Mouse (Mus musculus) heart, embryonic 12.5 days (tissue): ENCODE results near the gene Reep6. TPM values are rescaled to one million over a fixed set of nuclear protein-coding genes. Genes with fewer than 3 reads are reported as not detected.

Experiments
- ATAC-seq: fragments of 200-750 bp; cut with Nextera tagmentation; 2 replicates; pipeline ENCODE4 v1.8.0; 2017; ENCODE audit warnings: moderate TSS enrichment, moderate library complexity; ENCODE audit not compliant: insufficient number of reproducible peaks, low FRiP score
- H3K27ac ChIP-seq: fragments of 300-500 bp; sonication (generic); 2 replicates; pipeline ENCODE4 v1.5.1; 2016; ENCODE audit warnings: mild to moderate bottlenecking, moderate library complexity; ENCODE audit not compliant: poor library complexity, severe bottlenecking
- H3K27me3 ChIP-seq: fragments of 300-500 bp; sonication (generic); replicated peaks from 2 replicates; pipeline ENCODE4 v1.6.1; 2016; ENCODE audit warnings: mild to moderate bottlenecking, moderate library complexity
- H3K36me3 ChIP-seq: fragments of 300-500 bp; sonication (generic); 2 replicates; pipeline ENCODE4 v1.6.1; 2016; ENCODE audit warnings: mild to moderate bottlenecking, moderate library complexity
- H3K4me1 ChIP-seq: fragments of 300-500 bp; sonication (generic); replicated peaks from 2 replicates; pipeline ENCODE4 v1.6.1; 2016; ENCODE audit warnings: mild to moderate bottlenecking
- H3K4me2 ChIP-seq: fragments of 300-500 bp; sonication (generic); 2 replicates; pipeline ENCODE4 v1.6.1; 2016; ENCODE audit warnings: mild to moderate bottlenecking, moderate library complexity
- H3K4me3 ChIP-seq: fragments of 300-500 bp; sonication (generic); 2 replicates; pipeline ENCODE4 v1.5.1; 2016; ENCODE audit warnings: mild to moderate bottlenecking
- H3K9ac ChIP-seq: fragments of 300-500 bp; sonication (generic); 2 replicates; pipeline ENCODE4 v1.6.1; 2016; ENCODE audit warnings: mild to moderate bottlenecking, moderate library complexity
- H3K9me3 ChIP-seq: fragments of 300-500 bp; sonication (generic); replicated peaks from 2 replicates; pipeline ENCODE4 v1.6.1; 2016; ENCODE audit warnings: mild to moderate bottlenecking, moderate library complexity
- WGBS: fragments of 180-500 bp; shearing (Covaris S2); methylation state at CpG from one replicate; pipeline ENCODE4 v1.1.7; 2016; 5-methylcytosine and 5-hydroxymethylcytosine counted together
- polyA plus RNA-seq: library from polyadenylated mRNA; unstranded; fragments of >200 nt; fragmentation: Nextera tagmentation; extraction: Ambion mirVana; gene quantifications from 2 replicates; pipeline ENCODE4 v1.2.1, GENCODE M21; 2016

The Reep6 gene
- polyA plus RNA-seq, 1 experiment from 2014 or later = 3.7 TPM

DNA sequence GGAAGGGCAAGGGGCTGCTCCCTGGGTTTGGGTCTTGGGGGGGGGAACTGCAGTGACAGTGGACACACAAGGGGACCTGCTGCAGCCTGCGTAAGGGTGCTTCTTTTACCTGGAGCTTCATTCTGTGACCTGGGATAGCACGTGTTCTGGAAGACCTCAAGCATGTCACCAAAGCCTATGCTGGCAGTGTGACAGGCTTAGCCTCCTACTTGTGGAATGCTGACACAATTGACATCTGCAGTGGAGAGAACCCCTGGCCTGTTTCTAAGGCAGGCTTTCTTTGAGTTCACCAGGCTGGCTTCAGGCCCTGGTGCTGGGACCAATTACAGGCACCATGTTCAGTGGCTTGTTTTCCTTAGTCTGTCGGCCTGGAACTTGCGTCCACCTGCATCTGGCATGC is 35.4 kb upstream of the Reep6 start:
- 67% methylated on average over 4 of the region's 4 CpGs for WGBS

DNA sequence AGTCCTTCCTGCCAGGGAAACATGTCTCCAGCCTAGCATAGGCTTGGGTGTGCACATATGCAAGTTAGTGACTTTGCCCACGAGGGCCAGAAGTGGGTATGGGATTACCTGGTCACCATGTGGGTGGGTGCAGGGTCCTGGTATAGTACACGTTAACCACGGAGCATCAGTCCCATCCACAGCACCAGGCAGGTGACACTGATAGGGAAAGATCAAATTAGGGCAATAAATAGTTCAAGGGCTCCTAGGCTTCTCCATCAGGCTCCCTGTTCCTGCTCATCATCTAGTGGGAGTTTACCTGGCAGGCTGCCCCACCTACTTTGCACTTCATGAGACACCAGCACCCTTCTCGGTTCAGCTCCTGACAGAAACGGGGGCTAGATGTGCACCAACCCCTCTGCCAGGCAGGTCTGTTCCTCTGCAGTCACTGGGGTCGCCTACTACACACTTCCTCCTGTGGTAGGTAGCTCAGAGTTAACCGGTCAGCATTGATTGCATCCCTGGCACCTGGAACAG is 34.9 kb upstream of the Reep6 start:
- peaks cover 34% of the 10 kb centered on the region for H3K4me1 ChIP-seq
- no peak overlapping the region for H3K4me3 ChIP-seq
- WGBS = 39% methylated on average over 7 of the region's 7 CpGs
- 0 out of 2 replicates have a peak overlapping the region, but pooled peaks have one; percentile 92 for H3K9ac ChIP-seq
- no peak overlapping the region for H3K27ac ChIP-seq
- peaks cover 21% of the 10 kb centered on the region for H3K36me3 ChIP-seq
- peaks cover 36% of the 10 kb centered on the region for H3K27me3 ChIP-seq
- peak overlapping the region; percentile 83; the same call in 1 of the 2 replicates for H3K4me2 ChIP-seq
- no peak for ATAC-seq
- H3K9me3 ChIP-seq = no peaks in the 10 kb centered on the region

More for the DNA sequence above, 35.4 kb upstream of the Reep6 start:
- peaks cover 34% of the 10 kb centered on the region for H3K4me1 ChIP-seq
- H3K27ac ChIP-seq = no peak overlapping the region
- peaks cover 21% of the 10 kb centered on the region for H3K36me3 ChIP-seq
- H3K4me3 ChIP-seq = peak overlapping the region; percentile 80; the same call in 1 of the 2 replicates
- H3K4me2 ChIP-seq = peak overlapping the region; percentile 6; the same call in 1 of the 2 replicates
- peak overlapping the region; percentile 92; the same call in 1 of the 2 replicates for H3K9ac ChIP-seq
- ATAC-seq = no peak
- H3K9me3 ChIP-seq = no peaks in the 10 kb centered on the region
- peaks cover 30% of the 10 kb centered on the region for H3K27me3 ChIP-seq

DNA sequence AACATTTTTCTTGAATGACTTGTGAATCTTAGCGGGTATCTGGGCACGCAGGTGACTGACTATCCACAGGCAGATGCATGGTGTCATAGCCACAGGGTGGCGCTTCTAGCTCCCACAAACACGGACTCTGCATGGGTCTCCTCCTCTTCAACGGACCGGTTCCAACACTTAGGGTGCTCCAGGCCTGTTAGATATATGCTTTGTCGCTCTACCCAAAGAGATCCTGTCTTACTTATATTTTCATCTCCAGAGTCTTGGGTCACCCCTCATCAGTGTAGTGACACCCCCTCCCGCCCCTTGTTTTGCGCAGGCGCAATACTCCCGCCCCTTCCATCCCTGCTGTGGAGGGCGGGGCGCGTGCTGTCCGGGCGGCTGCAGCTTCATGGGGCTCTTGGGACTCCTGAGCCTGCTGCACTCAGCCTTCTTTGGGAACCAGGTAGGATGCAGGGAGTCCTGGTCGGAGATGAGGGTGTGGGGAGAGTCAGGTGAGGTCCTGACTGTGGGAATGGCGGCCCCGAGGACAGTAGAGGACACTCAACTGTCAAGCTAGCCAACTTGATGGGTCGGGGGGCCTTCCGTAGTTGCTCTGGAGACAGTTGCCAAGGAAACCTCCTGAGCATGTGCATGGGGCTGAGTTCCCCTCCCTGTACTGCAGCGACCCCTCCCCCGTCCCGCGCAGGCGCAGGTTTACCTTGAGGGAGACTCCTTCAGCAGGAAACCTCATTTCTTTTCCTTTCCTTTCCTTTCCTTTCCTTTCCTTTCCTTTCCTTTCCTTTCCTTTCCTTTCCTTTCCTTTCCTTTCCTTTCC is 33.9 kb upstream of the Reep6 start, which contains the start of gene Apc2:
TSS of gene Apc2 (plus strand) at position 360 of the 808 bp plus-strand sequence.
- Histone ChIP-seq H3K4me2 (peak within 1 kb of the TSS; percentile 83), H3K36me3 (peaks cover 21% of the 10 kb centered on the region), H3K4me3 (peak within 1 kb of the TSS; percentile 48), H3K27ac (no peak within 1 kb of the TSS), H3K4me1 (peaks cover 34% of the 10 kb centered on the region), H3K9ac (peak within 1 kb of the TSS; percentile 74), H3K9me3 (no peaks in the 10 kb centered on the region), H3K27me3 (peaks cover 46% of the 10 kb centered on the region)
- 1% methylated on average over 26 of the region's 26 CpGs for WGBS
- peak; percentile 43; the same call in 1 of the 2 replicates for ATAC-seq

DNA sequence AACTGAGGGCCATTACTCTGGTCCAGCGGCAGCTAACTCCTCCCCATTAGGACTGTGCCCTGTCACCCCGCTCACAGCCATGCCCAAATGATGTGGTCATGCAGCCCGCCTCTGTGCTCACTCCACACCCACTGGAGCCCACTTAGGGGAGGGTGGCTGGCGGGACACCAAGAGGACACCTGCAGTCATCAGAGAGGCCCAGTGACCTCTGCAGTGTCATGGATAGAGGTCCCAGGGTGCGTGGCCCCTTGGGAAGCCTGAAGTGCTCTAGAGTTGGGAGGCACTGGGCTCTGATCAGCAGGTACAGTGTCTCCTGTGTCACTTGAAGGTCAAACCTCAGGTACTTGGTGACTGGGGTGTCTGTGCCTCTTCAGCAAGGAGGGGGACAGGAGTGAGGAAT is 32.9 kb upstream of the Reep6 start:
- peaks cover 21% of the 10 kb centered on the region for H3K36me3 ChIP-seq
- H3K27ac ChIP-seq = no peak overlapping the region
- peaks cover 56% of the 10 kb centered on the region for H3K27me3 ChIP-seq
- H3K9me3 ChIP-seq = no peaks in the 10 kb centered on the region
- no peak overlapping the region for H3K4me3 ChIP-seq
- peak overlapping the region; percentile 37; the same call in 1 of the 2 replicates for H3K9ac ChIP-seq
- ATAC-seq = no peak
- peaks cover 34% of the 10 kb centered on the region for H3K4me1 ChIP-seq
- H3K4me2 ChIP-seq = no peak overlapping the region
- 84% methylated on average over 5 of the region's 5 CpGs for WGBS

DNA sequence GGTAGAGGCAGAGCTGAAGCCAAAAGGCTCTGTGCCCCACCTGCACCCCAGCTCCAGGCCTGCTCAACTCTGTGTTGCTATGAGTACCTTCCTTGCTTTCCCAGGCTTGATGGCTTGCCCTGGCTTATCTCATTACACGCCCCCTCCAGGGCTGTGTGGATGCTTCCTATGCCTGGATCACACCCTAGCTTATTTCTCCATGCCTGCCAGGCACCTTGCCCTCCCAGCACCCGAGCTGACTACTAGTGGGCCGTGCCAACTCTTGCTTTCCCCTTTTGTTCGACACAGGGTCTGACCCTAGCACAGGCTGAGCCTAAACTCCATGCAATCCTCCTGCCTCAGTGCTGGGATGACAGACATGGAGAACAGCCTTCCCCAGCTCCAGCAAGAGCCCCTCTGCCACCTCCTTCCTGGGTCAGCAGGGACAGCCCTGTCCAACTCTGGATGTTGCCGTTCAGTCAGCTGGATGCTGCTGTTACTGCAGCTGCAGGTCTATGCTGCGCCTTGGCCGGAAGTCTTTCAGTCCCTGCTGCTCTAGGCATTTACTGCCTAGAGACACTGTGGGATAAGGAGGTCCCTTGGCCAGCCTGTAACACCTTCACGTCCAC is 32.1 kb upstream of the Reep6 start:
- 66% methylated on average over 8 of the region's 8 CpGs for WGBS
- no peak overlapping the region for H3K27ac ChIP-seq
- ATAC-seq = no peak
- H3K9me3 ChIP-seq = no peaks in the 10 kb centered on the region
- peaks cover 42% of the 10 kb centered on the region for H3K4me1 ChIP-seq
- peaks cover 21% of the 10 kb centered on the region for H3K36me3 ChIP-seq
- no peak overlapping the region for H3K4me3 ChIP-seq
- no peak overlapping the region for H3K4me2 ChIP-seq
- H3K9ac ChIP-seq = peak overlapping the region; percentile 23; the same call in 1 of the 2 replicates
- peaks cover 64% of the 10 kb centered on the region for H3K27me3 ChIP-seq

DNA sequence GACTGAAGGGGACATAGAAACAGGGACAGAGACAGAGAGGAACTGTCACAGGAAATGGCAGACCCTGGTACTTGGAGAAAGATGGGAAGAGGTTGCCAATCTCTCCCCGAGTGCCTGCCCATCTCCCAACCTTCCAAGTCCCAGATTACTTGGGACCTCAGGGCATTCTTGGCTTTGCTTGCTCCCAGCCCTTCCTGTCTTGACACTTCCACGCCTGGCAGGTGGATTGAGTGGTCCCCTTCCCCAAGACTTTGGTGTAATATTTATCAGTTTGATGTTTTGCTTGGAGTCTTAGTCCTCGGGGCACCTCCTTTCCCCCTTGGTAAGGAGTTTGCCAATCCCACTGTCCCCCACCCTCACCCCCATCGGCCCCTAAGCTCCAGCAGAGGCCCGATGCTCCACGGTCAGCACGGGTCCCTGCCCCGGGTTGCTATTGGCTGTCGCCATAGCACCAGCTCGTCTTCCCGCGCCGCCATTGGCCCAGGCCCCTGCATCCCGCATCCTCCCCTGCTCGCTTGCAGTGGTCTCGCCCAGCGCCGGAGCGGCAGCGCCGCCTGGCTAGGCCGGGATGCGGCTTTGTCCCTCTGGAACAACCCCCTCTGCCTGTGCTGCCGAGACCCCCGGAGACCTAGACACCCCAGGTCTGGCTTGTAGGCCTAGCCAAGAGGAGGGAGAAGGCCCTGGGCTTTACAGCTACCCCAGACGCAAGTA is 31.0 kb upstream of the Reep6 start:
- Histone ChIP-seq H3K4me1 (peaks cover 36% of the 10 kb centered on the region), H3K27ac (no peak overlapping the region), H3K36me3 (peaks cover 14% of the 10 kb centered on the region), H3K4me2 (no peak overlapping the region; the same call in 1 of the 2 replicates), H3K9ac (no peak overlapping the region), H3K9me3 (no peaks in the 10 kb centered on the region), H3K4me3 (no peak overlapping the region), H3K27me3 (peaks cover 68% of the 10 kb centered on the region)
- no peak for ATAC-seq
- WGBS = 6% methylated on average over 26 of the region's 26 CpGs

DNA sequence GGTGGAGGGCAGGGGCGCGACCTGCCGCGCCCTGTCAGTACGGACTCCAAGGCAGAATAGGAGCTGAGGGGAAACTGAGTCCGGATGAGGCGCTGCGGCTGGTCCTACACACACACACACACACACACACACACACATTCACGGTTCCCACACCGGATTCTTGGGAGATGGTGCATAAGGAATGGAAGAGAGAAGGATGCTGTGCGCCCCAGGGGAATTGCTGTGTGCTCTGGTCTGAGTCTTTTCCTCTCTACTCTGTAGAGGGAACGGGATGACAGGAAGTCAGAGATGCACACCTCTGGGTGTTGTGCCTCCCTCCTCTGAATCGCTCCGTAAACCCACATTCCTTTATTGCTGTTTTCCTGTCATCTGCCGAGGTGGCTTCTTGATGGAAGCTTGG is 30.5 kb upstream of the Reep6 start:
- no peak overlapping the region for H3K9ac ChIP-seq

DNA sequence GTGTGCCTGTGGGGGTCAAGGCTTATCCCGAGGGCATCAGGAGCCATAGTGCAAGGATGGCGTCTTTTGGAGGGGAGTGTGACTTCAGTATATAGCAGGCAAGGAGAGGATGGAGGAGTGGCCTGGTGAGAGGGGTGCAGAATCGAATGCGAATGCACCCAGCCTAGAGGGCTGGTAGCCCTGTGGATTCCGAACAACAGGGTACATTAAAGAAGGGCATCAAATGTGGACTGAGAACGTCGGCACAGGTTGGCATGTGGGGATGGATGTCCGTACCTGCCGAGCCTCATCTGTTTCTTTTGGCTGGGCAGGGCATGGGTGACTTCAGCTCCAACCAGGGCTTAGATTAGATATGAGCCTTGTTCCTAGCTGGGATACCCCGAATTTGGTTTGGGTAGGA is 29.9 kb upstream of the Reep6 start:
- no peak overlapping the region for H3K27ac ChIP-seq
- H3K27me3 ChIP-seq = peaks cover 79% of the 10 kb centered on the region
- H3K4me3 ChIP-seq = no peak overlapping the region
- peaks cover 3% of the 10 kb centered on the region for H3K36me3 ChIP-seq
- no peak for ATAC-seq
- no peaks in the 10 kb centered on the region for H3K9me3 ChIP-seq
- 46% methylated on average over 10 of the region's 10 CpGs for WGBS
- H3K4me1 ChIP-seq = peaks cover 27% of the 10 kb centered on the region
- no peak overlapping the region for H3K4me2 ChIP-seq
- H3K9ac ChIP-seq = no peak overlapping the region

More for the DNA sequence above, 30.5 kb upstream of the Reep6 start:
- no peak overlapping the region for H3K4me3 ChIP-seq
- no peak overlapping the region for H3K27ac ChIP-seq
- peaks cover 30% of the 10 kb centered on the region for H3K4me1 ChIP-seq
- H3K4me2 ChIP-seq = no peak overlapping the region; the same call in 1 of the 2 replicates
- 8% methylated on average over 15 of the region's 15 CpGs for WGBS
- H3K9me3 ChIP-seq = no peaks in the 10 kb centered on the region
- peaks cover 8% of the 10 kb centered on the region for H3K36me3 ChIP-seq
- peaks cover 74% of the 10 kb centered on the region for H3K27me3 ChIP-seq
- no peak for ATAC-seq

DNA sequence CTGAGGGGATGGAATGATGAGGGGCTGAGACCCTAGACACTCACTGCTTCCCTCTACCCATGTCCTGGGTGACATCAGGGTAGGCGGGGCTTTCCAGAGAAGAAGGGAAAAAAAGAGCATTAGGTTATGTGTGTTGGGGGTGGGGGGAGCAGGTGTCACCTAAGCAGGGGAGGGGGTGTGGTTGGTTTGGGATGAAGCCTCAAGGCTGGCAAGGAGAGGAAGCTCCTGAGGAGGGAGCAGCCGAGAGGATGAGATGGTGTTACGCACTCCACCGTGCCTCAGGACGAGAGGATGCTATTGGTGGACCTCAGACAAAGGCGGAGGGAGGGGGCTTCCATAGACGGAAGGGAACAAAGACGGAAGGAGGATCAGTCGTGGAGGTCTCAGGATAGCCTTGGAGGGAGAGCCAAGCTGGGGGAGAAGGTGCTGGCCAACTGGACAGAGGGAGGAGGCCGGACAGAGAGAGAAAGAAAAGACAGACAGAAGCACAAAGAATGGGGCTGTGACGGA is 29.0 kb upstream of the Reep6 start:
- Histone ChIP-seq H3K36me3 (no peaks in the 10 kb centered on the region), H3K27me3 (peaks cover 88% of the 10 kb centered on the region), H3K4me1 (peaks cover 22% of the 10 kb centered on the region), H3K9ac (no peak overlapping the region), H3K9me3 (no peaks in the 10 kb centered on the region), H3K27ac (no peak overlapping the region), H3K4me3 (no peak overlapping the region), H3K4me2 (no peak overlapping the region)
- 32% methylated on average over 11 of the region's 11 CpGs for WGBS
- no peak for ATAC-seq

DNA sequence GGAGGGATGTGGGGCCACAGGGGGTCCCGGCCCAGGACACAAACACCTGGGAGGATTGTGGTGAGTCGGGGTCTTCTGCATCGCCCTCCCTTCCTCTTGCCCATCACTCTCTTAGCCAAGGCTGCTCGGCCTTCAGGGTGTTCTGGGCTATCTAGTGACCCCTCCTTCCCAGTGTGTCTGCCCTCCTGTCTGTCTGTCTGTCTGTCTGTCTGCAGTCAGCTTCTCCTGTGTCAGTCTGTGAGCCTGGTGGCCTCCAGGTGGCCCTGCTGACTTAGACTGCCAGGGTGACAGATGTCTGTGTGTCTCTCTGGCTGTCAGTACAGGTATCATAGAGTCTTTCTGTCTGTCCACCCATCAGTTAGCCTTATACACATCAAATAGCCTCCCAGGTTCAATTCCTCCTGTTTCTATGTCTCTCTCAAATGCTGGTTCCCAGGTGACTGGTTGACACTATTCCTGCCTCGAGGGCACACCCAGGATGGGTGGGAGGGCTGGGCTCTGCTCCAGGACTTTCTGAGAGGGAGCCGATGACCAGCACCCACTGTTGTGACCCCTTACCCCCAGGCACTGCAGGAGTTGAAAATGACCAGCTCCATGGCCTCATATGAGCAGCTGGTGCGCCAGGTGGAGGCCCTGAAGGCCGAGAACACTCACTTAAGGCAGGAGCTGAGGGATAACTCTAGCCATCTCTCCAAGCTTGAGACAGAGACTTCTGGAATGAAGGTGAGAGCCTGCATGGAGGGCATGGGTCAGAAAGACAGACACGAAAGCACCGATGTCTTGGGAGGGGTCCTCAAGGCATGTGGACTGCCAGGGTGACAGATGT is 28.3 kb upstream of the Reep6 start:
- no peaks in the 10 kb centered on the region for H3K36me3 ChIP-seq
- no peak overlapping the region for H3K4me3 ChIP-seq
- WGBS = 81% methylated on average over 10 of the region's 10 CpGs
- H3K4me1 ChIP-seq = peaks cover 15% of the 10 kb centered on the region
- H3K27me3 ChIP-seq = peaks cover 93% of the 10 kb centered on the region
- peak overlapping the region; percentile 36 for H3K4me2 ChIP-seq
- H3K9ac ChIP-seq = no peak overlapping the region
- H3K9me3 ChIP-seq = no peaks in the 10 kb centered on the region
- no peak overlapping the region for H3K27ac ChIP-seq
- ATAC-seq = no peak
